Mouse (Mus musculus) midbrain, embryonic 14.5 days (tissue): ENCODE measurements at regions not wholly inside any gene's neighbourhood (a gene's known extent, or its start where the extent isn't known, plus 50 kb on each side); places are given as distances from the start of the nearest gene placed in this dataset.

Experiments used
- ATAC-seq: fragments of 200-750 bp; cut with Nextera tagmentation; 2 replicates; pipeline ENCODE4 v1.8.0; 2017; ENCODE audit warnings: moderate number of reproducible peaks, moderate library complexity; ENCODE audit not compliant: low FRiP score, low TSS enrichment
- DNase-seq: peaks from one replicate; pipeline ENCODE4 v3.0.0-alpha.2; 2015
- H3K27ac ChIP-seq: fragments of 300-500 bp; sonication (generic); replicated peaks from 2 replicates; pipeline ENCODE4 v1.5.1; 2014; ENCODE audit warnings: mild to moderate bottlenecking, low read depth, low read length, moderate library complexity
- H3K27me3 ChIP-seq: fragments of 300-500 bp; sonication (generic); 2 replicates; pipeline ENCODE4 v1.6.1; 2014; ENCODE audit warnings: low read length, control low read depth, mixed read lengths; ENCODE audit not compliant: control insufficient read depth, insufficient read depth
- H3K36me3 ChIP-seq: fragments of 300-500 bp; sonication (generic); 2 replicates; pipeline ENCODE4 v1.6.1; 2014; ENCODE audit warnings: low read length, control low read depth; ENCODE audit not compliant: control insufficient read depth, insufficient read depth
- H3K4me1 ChIP-seq: fragments of 300-500 bp; sonication (generic); 2 replicates; pipeline ENCODE4 v1.6.1; 2014; ENCODE audit warnings: mild to moderate bottlenecking, antibody characterized with exemption, low read length, control low read depth; ENCODE audit not compliant: control insufficient read depth, insufficient read depth
- H3K4me2 ChIP-seq: fragments of 300-500 bp; sonication (generic); 2 replicates; pipeline ENCODE4 v1.6.1; 2014; ENCODE audit warnings: mild to moderate bottlenecking, low read length, moderate library complexity
- H3K4me3 ChIP-seq: fragments of 300-500 bp; sonication (generic); replicated peaks from 2 replicates; pipeline ENCODE4 v1.5.1; 2014; ENCODE audit warnings: low read depth, low read length
- H3K9ac ChIP-seq: fragments of 300-500 bp; sonication (generic); replicated peaks from 2 replicates; pipeline ENCODE4 v1.6.1; 2014; ENCODE audit warnings: mild to moderate bottlenecking, low read length, moderate library complexity
- H3K9me3 ChIP-seq: fragments of 300-500 bp; sonication (generic); 2 replicates; pipeline ENCODE4 v1.6.1; 2016; ENCODE audit warnings: low read length, control low read depth, mixed read lengths; ENCODE audit not compliant: control insufficient read depth
- WGBS: fragments of 180-500 bp; shearing (Covaris S2); extraction: QIAGEN DNeasy Blood & Tissue Kit; methylation state at CpG from one replicate; pipeline ENCODE4 v1.1.7; 2014; 5-methylcytosine and 5-hydroxymethylcytosine counted together

- Histone ChIP-seq H3K4me1 (0 out of 2 replicates have a peak, but pooled peaks cover 2% of the 10 kb centered on the region), H3K4me3 (no peak overlapping the region), H3K4me2 (no peak overlapping the region), H3K36me3 (no peaks in the 10 kb centered on the region), H3K27ac (no peak overlapping the region), H3K9ac (no peak overlapping the region), H3K27me3 (no peaks in the 10 kb centered on the region), H3K9me3 (no peaks in the 10 kb centered on the region)
- WGBS = 79% methylated on average over 8 of the region's 8 CpGs
- no peak for DNase-seq
- ATAC-seq = no peak
These were observed 146.7 kb downstream of the Fam43a start for GRCm38 (mm10) chr16:30746211-30746610.

GRCm38 (mm10) chr16:30749841-30750240, 150.3 kb downstream of the Fam43a start:
- no peak for ATAC-seq
- Histone ChIP-seq H3K36me3 (no peaks in the 10 kb centered on the region), H3K27me3 (no peaks in the 10 kb centered on the region), H3K27ac (no peak overlapping the region), H3K4me2 (no peak overlapping the region), H3K9me3 (no peaks in the 10 kb centered on the region), H3K4me3 (no peak overlapping the region), H3K9ac (no peak overlapping the region), H3K4me1 (0 out of 2 replicates have a peak, but pooled peaks cover 2% of the 10 kb centered on the region)
- WGBS = 69% methylated on average over 3 of the region's 3 CpGs
- no peak for DNase-seq

- 97% methylated on average over 2 of the region's 2 CpGs for WGBS
- no peak overlapping the region for H3K27ac ChIP-seq
- H3K4me3 ChIP-seq = no peak overlapping the region
These were observed 156.2 kb downstream of the Fam43a start for GRCm38 (mm10) chr16:30755771-30756170.

GRCm38 (mm10) chr16:30756678-30757077, 157.2 kb downstream of the Fam43a start:
- ATAC-seq (no peak), DNase-seq (no peak)
- Histone ChIP-seq H3K9ac (no peak overlapping the region), H3K27ac (no peak overlapping the region), H3K9me3 (no peaks in the 10 kb centered on the region), H3K4me3 (no peak overlapping the region), H3K27me3 (no peaks in the 10 kb centered on the region), H3K4me1 (no peaks in the 10 kb centered on the region), H3K4me2 (no peak overlapping the region), H3K36me3 (no peaks in the 10 kb centered on the region)
- WGBS = 83% methylated on average over 5 of the region's 5 CpGs

More at GRCm38 (mm10) chr16:30755771-30756170, 156.2 kb downstream of the Fam43a start:
- Histone ChIP-seq H3K4me1 (no peaks in the 10 kb centered on the region), H3K36me3 (no peaks in the 10 kb centered on the region), H3K9ac (no peak overlapping the region), H3K27me3 (no peaks in the 10 kb centered on the region), H3K9me3 (no peaks in the 10 kb centered on the region), H3K4me2 (no peak overlapping the region)
- DNase-seq (no peak), ATAC-seq (no peak)

- H3K36me3 ChIP-seq = no peaks in the 10 kb centered on the region
- H3K4me2 ChIP-seq = no peak overlapping the region
- no peaks in the 10 kb centered on the region for H3K27me3 ChIP-seq
- no peak overlapping the region for H3K27ac ChIP-seq
- ATAC-seq = no peak
- H3K9ac ChIP-seq = no peak overlapping the region
- no peak for DNase-seq
- 84% methylated on average over 3 of the region's 3 CpGs for WGBS
- no peak overlapping the region for H3K4me3 ChIP-seq
- H3K4me1 ChIP-seq = no peaks in the 10 kb centered on the region
- H3K9me3 ChIP-seq = no peaks in the 10 kb centered on the region
These were observed 158.0 kb downstream of the Fam43a start for GRCm38 (mm10) chr16:30757556-30757955.

- Histone ChIP-seq H3K9me3 (no peaks in the 10 kb centered on the region), H3K36me3 (no peaks in the 10 kb centered on the region), H3K4me3 (no peak overlapping the region), H3K9ac (no peak overlapping the region), H3K4me2 (no peak overlapping the region), H3K27me3 (no peaks in the 10 kb centered on the region), H3K4me1 (no peaks in the 10 kb centered on the region), H3K27ac (no peak overlapping the region)
- 81% methylated on average over 6 of the region's 6 CpGs for WGBS
- ATAC-seq (no peak), DNase-seq (no peak)
These were observed 158.5 kb downstream of the Fam43a start for GRCm38 (mm10) chr16:30758041-30758440.

- H3K27ac ChIP-seq = no peak overlapping the region
- no peak for ATAC-seq
- H3K9me3 ChIP-seq = no peaks in the 10 kb centered on the region
- no peaks in the 10 kb centered on the region for H3K4me1 ChIP-seq
- H3K4me2 ChIP-seq = no peak overlapping the region
- no peak for DNase-seq
- no peaks in the 10 kb centered on the region for H3K27me3 ChIP-seq
- no peak overlapping the region for H3K9ac ChIP-seq
- no peak overlapping the region for H3K4me3 ChIP-seq
- 65% methylated on average over 8 of the region's 8 CpGs for WGBS
- H3K36me3 ChIP-seq = no peaks in the 10 kb centered on the region
These were observed 160.0 kb downstream of the Fam43a start for GRCm38 (mm10) chr16:30759503-30759902.

GRCm38 (mm10) chr16:30761201-30761710, 161.7 kb downstream of the Fam43a start:
- Histone ChIP-seq H3K36me3 (no peaks in the 10 kb centered on the region), H3K4me2 (no peak overlapping the region), H3K9ac (no peak overlapping the region), H3K27me3 (no peaks in the 10 kb centered on the region), H3K4me3 (no peak overlapping the region), H3K27ac (no peak overlapping the region), H3K4me1 (no peaks in the 10 kb centered on the region), H3K9me3 (no peaks in the 10 kb centered on the region)
- ATAC-seq (no peak), DNase-seq (no peak)
- WGBS = 75% methylated on average over 8 of the region's 8 CpGs

- no peak overlapping the region for H3K4me2 ChIP-seq
- H3K4me1 ChIP-seq = no peaks in the 10 kb centered on the region
- no peak overlapping the region for H3K4me3 ChIP-seq
- 72% methylated on average over 14 of the region's 14 CpGs for WGBS
- H3K9me3 ChIP-seq = no peaks in the 10 kb centered on the region
- no peak for DNase-seq
- no peaks in the 10 kb centered on the region for H3K27me3 ChIP-seq
- H3K9ac ChIP-seq = no peak overlapping the region
- H3K36me3 ChIP-seq = no peaks in the 10 kb centered on the region
- H3K27ac ChIP-seq = no peak overlapping the region
- ATAC-seq = no peak
These were observed 163.5 kb downstream of the Fam43a start for GRCm38 (mm10) chr16:30762898-30763595.
